Mouse (Mus musculus): ENCODE results near the gene Dmrtc1c2. TPM values are rescaled to one million over a fixed set of nuclear protein-coding genes. Genes with fewer than 3 reads are reported as not detected.
"Not testable (repeated sequence)": the region's sequence is repeated elsewhere in the genome, so short reads cannot be mapped to it uniquely, and the experiment has no call there.

The Dmrtc1c2 gene
- total RNA-seq (2018; cell fraction: chromatin; rRNA removed), result not detected
- total RNA-seq (2018; cell fraction: cytosol; rRNA removed), result not detected
- total RNA-seq (2018; cell fraction: nucleus; rRNA removed), result not detected
- polyA plus RNA-seq (2018), result not detected in 3 replicates

DNA sequence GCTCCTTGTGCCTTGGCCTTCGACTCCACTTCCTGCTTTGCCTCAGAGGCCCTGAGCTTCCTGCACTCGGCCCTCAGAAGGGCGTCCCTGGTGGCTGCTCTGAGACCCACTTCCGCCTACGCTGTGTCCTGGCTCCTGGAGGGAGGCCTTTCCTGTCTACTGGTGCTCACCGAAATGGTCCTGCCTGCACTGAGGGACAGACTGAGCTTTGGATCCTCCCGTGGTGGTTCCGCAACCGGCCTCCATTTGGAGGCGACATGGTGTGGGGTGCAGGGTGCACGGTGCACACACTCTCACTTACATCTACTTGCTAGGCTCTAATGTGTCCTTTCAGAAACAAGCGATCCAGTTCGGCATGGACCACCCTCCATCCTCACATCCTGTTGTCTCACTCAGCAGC is at the start of gene Dmrtc1c2:
Gene Dmrtc1c2, minus strand, starts transcription at position 101 of the 400 bp plus-strand sequence.
- no CpG with 5 or more reads among the region's 13 CpGs for WGBS (ENCODE audit: missing documents)
- not testable (repeated sequence) for H3K27ac ChIP-seq; H3K79me2 ChIP-seq (ENCODE audit: inconsistent target); H3K36me3 ChIP-seq (ENCODE audit: inconsistent target); H3K4me3 ChIP-seq (ENCODE audit: inconsistent target)

DNA sequence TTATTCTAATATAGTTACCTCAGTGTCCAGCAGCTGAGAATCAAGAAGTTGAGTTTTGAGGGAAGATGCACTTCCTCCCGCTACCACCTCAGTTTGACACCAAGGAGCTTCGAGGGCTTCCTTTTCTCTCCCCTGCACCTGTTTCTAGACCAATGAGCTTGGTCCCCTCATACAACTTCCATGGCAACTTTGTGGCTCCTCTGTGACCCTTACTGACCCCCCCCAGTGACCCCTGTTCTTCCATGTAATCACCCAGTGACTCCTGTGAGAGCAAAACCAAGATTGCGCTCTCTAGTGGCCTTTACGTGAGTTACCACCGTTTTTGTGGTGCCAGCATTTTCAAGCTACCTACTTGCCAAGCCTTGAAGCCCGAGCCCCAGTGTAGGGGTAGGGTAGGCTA is 13.5 kb upstream of the Dmrtc1c2 start, which contains the start of gene 1700031F05Rik:
Gene 1700031F05Rik, minus strand, starts transcription at position 101 of the 400 bp plus-strand sequence.
- H3K36me3 ChIP-seq (ENCODE audit: inconsistent target), result no peaks in the 10 kb centered on the region
- 88% methylated on average over 6 of the region's 6 CpGs for WGBS (ENCODE audit: missing documents)
- no peak within 1 kb of the TSS for H3K27ac ChIP-seq
- H3K79me2 ChIP-seq (ENCODE audit: inconsistent target), result no peaks in the 10 kb centered on the region
- H3K4me3 ChIP-seq (ENCODE audit: inconsistent target), result no peak within 1 kb of the TSS

- 75% methylated on average over 3 of the region's 4 CpGs for WGBS (ENCODE audit: missing documents)
- Histone ChIP-seq H3K4me3 (ENCODE audit: inconsistent target) (no peak overlapping the region), H3K36me3 (ENCODE audit: inconsistent target) (no peaks in the 10 kb centered on the region), H3K27ac (no peak overlapping the region), H3K79me2 (ENCODE audit: inconsistent target) (no peaks in the 10 kb centered on the region)
Measured at GRCm38 (mm10) chrX:102812311-102812710, 42.1 kb downstream of the Dmrtc1c2 start.

- no CpG with 5 or more reads among the region's 14 CpGs for WGBS (ENCODE audit: missing documents)
- H3K4me3 ChIP-seq (ENCODE audit: inconsistent target); H3K36me3 ChIP-seq (ENCODE audit: inconsistent target); H3K27ac ChIP-seq; H3K79me2 ChIP-seq (ENCODE audit: inconsistent target): not testable (repeated sequence)
Measured at GRCm38 (mm10) chrX:102802663-102803062, 51.8 kb downstream of the Dmrtc1c2 start, which contains the start of gene Dmrtc1c1. Gene Dmrtc1c1 (plus strand): TSS chrX:102802963.

Other genes with a start within 250 kb of the Dmrtc1c2 start
- 2.1 to 3.5 TPM (median 2.9 TPM) in 3 replicates for gene Phka1, start 210.4 kb downstream of the Dmrtc1c2 start, polyA plus RNA-seq (2018)
- gene Gm3880, start 167.6 kb downstream of the Dmrtc1c2 start, polyA plus RNA-seq (2018), result not detected in 3 replicates
- not detected in 3 replicates for gene Gm9112, start 147.0 kb downstream of the Dmrtc1c2 start, polyA plus RNA-seq (2018)
- gene Dmrtc1b, start 146.8 kb downstream of the Dmrtc1c2 start, polyA plus RNA-seq (2018), result not detected in 3 replicates
- gene Dmrtc1c1, start 51.7 kb downstream of the Dmrtc1c2 start, polyA plus RNA-seq (2018), result not detected in 3 replicates
- gene 1700031F05Rik, start 13.4 kb upstream of the Dmrtc1c2 start, polyA plus RNA-seq (2018), result not detected in 3 replicates
- gene Dmrtc1a, start 54.1 kb upstream of the Dmrtc1c2 start, polyA plus RNA-seq (2018), result not detected in 3 replicates
- gene 1700011M02Rik, start 54.3 kb upstream of the Dmrtc1c2 start, polyA plus RNA-seq (2018), result not detected in 3 replicates
- gene 1700018G05Rik, start 73.8 kb upstream of the Dmrtc1c2 start, polyA plus RNA-seq (2018), result not detected in 3 replicates

All from macrophage (primary cell).